Mouse (Mus musculus): ENCODE data around the gene Trappc4. TPM values are rescaled to one million over a fixed set of nuclear protein-coding genes. Genes with fewer than 3 reads are reported as not detected.
"Not testable (repeated sequence)": the region's sequence is repeated elsewhere in the genome, so short reads cannot be mapped to it uniquely, and the experiment has no call there.

Trappc4 gene
- total RNA-seq, 2 experiments from 2014 or later = 70.5 to 75.0 TPM

- DNase-seq (ENCODE audit: low spot score in 2 of 2) = no peak
Measured at GRCm38 (mm10) chr9:44410647-44411336, 3.4 kb upstream of the Trappc4 start.

GRCm38 (mm10) chr9:44408693-44409092, 1.3 kb upstream of the Trappc4 start:
- DNase-seq (ENCODE audit: low spot score in 2 of 2) = not testable (repeated sequence)

GRCm38 (mm10) chr9:44407752-44408097, 325 bp upstream of the Trappc4 start:
- DNase-seq (ENCODE audit: low spot score in 2 of 2) = no peak

- no peak for DNase-seq (ENCODE audit: low spot score in 2 of 2)
Measured at GRCm38 (mm10) chr9:44405011-44405410, 2.4 kb downstream of the Trappc4 start.

GRCm38 (mm10) chr9:44401081-44401480, 6.3 kb downstream of the Trappc4 start:
- DNase-seq (ENCODE audit: low spot score in 2 of 2) = no peak

- DNase-seq (ENCODE audit: low spot score in 2 of 2) = no peak
Measured at GRCm38 (mm10) chr9:44399795-44400114, 7.6 kb downstream of the Trappc4 start.

- DNase-seq (ENCODE audit: low spot score in 2 of 2) = no peak
Measured at GRCm38 (mm10) chr9:44399114-44399794, 8.1 kb downstream of the Trappc4 start.

GRCm38 (mm10) chr9:44398551-44398950, 8.8 kb downstream of the Trappc4 start:
- DNase-seq (ENCODE audit: low spot score in 2 of 2) = no peak

GRCm38 (mm10) chr9:44398087-44398486, 9.3 kb downstream of the Trappc4 start:
- no peak for DNase-seq (ENCODE audit: low spot score in 2 of 2)

- DNase-seq (ENCODE audit: low spot score in 2 of 2) = peak; percentile 79 to 93
Measured at GRCm38 (mm10) chr9:44396684-44397411, 10.6 kb downstream of the Trappc4 start, which contains the start of gene Slc37a4. Gene Slc37a4, plus strand, starts transcription at chr9:44396852.

GRCm38 (mm10) chr9:44391466-44391865, 15.9 kb downstream of the Trappc4 start:
- DNase-seq (ENCODE audit: low spot score in 2 of 2) = peak in 1 of 2 experiments; percentile 68

GRCm38 (mm10) chr9:44389273-44389672, 18.1 kb downstream of the Trappc4 start:
- DNase-seq (ENCODE audit: low spot score in 2 of 2) = no peak

- DNase-seq (ENCODE audit: low spot score in 2 of 2) = no peak
Measured at GRCm38 (mm10) chr9:44387221-44387620, 20.2 kb downstream of the Trappc4 start.

GRCm38 (mm10) chr9:44384596-44384995, 22.8 kb downstream of the Trappc4 start:
- no peak for DNase-seq (ENCODE audit: low spot score in 2 of 2)

- DNase-seq (ENCODE audit: low spot score in 2 of 2) = no peak
Measured at GRCm38 (mm10) chr9:44379862-44380261, 27.5 kb downstream of the Trappc4 start.

GRCm38 (mm10) chr9:44379054-44379834, 28.2 kb downstream of the Trappc4 start, which contains the start of gene Hyou1:
Gene Hyou1, plus strand, starts transcription at chr9:44379490.
- DNase-seq (ENCODE audit: low spot score in 2 of 2) = peak; percentile 98 to 99

- no peak for DNase-seq (ENCODE audit: low spot score in 2 of 2)
Measured at GRCm38 (mm10) chr9:44378153-44378730, 29.2 kb downstream of the Trappc4 start.

GRCm38 (mm10) chr9:44377335-44377734, 30.1 kb downstream of the Trappc4 start:
- DNase-seq (ENCODE audit: low spot score in 2 of 2) = not testable (repeated sequence)

GRCm38 (mm10) chr9:44376141-44376540, 31.3 kb downstream of the Trappc4 start:
- DNase-seq (ENCODE audit: low spot score in 2 of 2) = no peak

- no peak for DNase-seq (ENCODE audit: low spot score in 2 of 2)
Measured at GRCm38 (mm10) chr9:44373386-44373785, 34.0 kb downstream of the Trappc4 start.

GRCm38 (mm10) chr9:44364480-44364879, 42.9 kb downstream of the Trappc4 start:
- DNase-seq (ENCODE audit: low spot score in 2 of 2) = no peak

Data from adrenal gland, postnatal 4 days (tissue).